Mouse (Mus musculus): ENCODE data around the gene Dab1. TPM values are rescaled to one million over a fixed set of nuclear protein-coding genes. Genes with fewer than 3 reads are reported as not detected.

Gene Dab1
- 22.8 and 23.7 TPM in 2 replicates for polyA plus RNA-seq (2015; fragmentation: Nextera tagmentation; extraction: Ambion mirVana)

- ATAC-seq (replicated peaks; ENCODE audit: low FRiP score, low read depth): 0 out of 2 replicates have a peak, but pooled peaks have one; percentile 21
- no peaks in the 10 kb centered on the region for H3K36me3 ChIP-seq (ENCODE audit: insufficient read depth, low read length)
- no peak within 1 kb of the TSS for H3K27ac ChIP-seq
- WGBS: under 1% methylated on average over 41 of the region's 41 CpGs
- H3K27me3 ChIP-seq (ENCODE audit: insufficient read depth, low read length): peaks cover 25% of the 10 kb centered on the region
- H3K4me1 ChIP-seq (replicated peaks; ENCODE audit: insufficient read depth, low read length): no peaks in the 10 kb centered on the region; the same call in 1 of the 2 replicates
- no peaks in the 10 kb centered on the region for H3K9me3 ChIP-seq (replicated peaks; ENCODE audit: low read length)
- TF ChIP-seq CTCF (IDR thresholded peaks at IDR 0.05; ENCODE audit: low read depth): no peak
- DNase-seq (ENCODE audit: low spot score): peak; percentile 24
- H3K9ac ChIP-seq (ENCODE audit: low read depth, low read length): no peak within 1 kb of the TSS
- H3K4me2 ChIP-seq (ENCODE audit: low read length): peak within 1 kb of the TSS; percentile 50
- H3K4me3 ChIP-seq (replicated peaks; ENCODE audit: low read depth, low read length): peak within 1 kb of the TSS; percentile 21
Measured at GRCm38 (mm10) chr4:103619321-103619945, at the start of gene Dab1. Gene Dab1, plus strand, starts transcription at chr4:103619359.

DNA sequence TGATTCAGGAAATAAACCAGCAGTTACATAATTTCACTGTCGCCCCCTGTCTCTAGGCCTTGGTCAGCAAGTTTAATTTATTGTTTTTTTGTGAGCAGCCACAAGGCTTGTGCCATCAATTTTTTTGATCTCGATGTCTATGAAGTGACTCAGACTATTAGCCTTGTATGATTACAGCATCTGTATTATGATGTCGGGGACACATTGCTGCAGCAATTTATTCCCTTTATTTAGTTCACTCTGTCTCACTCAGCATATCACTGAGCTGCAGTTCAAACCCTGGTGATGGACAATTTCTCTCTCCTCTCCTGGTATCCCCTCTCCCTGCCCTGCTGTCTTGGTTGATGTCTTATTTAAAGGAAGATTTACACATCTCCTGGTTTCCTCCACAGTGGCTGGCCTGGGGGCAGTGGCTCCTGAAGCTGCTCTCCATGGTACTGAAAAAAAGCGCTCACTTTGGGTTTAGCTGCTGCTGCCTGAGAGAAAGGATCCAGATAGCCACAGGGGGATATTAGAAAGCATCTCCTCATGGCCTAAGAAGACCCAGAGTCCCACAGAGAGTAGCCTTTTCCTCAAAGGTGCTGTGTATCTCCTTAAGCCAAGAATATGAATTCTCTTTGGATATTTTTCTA is 47.3 kb upstream of the Dab1 start:
- WGBS: 62% methylated on average over 4 of the region's 4 CpGs
- no peaks in the 10 kb centered on the region for H3K36me3 ChIP-seq (ENCODE audit: insufficient read depth, low read length)
- DNase-seq (ENCODE audit: low spot score) (peak; percentile 81), ATAC-seq (replicated peaks; ENCODE audit: low FRiP score, low read depth) (no peak)
- no peak overlapping the region for H3K4me2 ChIP-seq (ENCODE audit: low read length)
- H3K9ac ChIP-seq (ENCODE audit: low read depth, low read length): no peak overlapping the region
- no peak overlapping the region for H3K4me3 ChIP-seq (replicated peaks; ENCODE audit: low read depth, low read length)
- H3K9me3 ChIP-seq (replicated peaks; ENCODE audit: low read length): no peaks in the 10 kb centered on the region
- H3K27me3 ChIP-seq (ENCODE audit: insufficient read depth, low read length): no peaks in the 10 kb centered on the region
- no peak for TF ChIP-seq CTCF (IDR thresholded peaks at IDR 0.05; ENCODE audit: low read depth)
- H3K27ac ChIP-seq: no peak overlapping the region
- no peaks in the 10 kb centered on the region for H3K4me1 ChIP-seq (replicated peaks; ENCODE audit: insufficient read depth, low read length)

DNA sequence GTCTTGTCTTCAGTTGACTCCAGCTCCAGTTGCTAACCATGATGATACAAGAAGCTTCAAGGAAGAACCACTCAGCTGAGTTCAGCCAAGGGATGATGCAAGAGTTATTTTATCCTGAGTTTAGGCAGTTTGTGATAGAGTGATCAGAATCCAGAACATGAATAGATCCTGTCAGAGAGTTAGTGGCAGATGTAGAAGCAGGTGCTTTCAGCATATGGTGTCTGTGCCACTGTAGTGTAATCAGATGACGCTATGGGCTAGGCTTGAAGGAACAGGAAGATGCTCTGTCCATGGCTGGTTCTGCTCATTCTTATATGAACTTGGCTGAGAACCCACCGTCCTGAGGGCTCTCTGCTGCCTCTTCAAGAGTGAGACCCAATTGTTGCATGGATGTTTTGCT is 43.6 kb upstream of the Dab1 start:
- no peak overlapping the region for H3K4me3 ChIP-seq (replicated peaks; ENCODE audit: low read depth, low read length)
- H3K4me2 ChIP-seq (ENCODE audit: low read length): no peak overlapping the region
- H3K9me3 ChIP-seq (replicated peaks; ENCODE audit: low read length): no peaks in the 10 kb centered on the region
- no peak for TF ChIP-seq CTCF (IDR thresholded peaks at IDR 0.05; ENCODE audit: low read depth)
- ATAC-seq (replicated peaks; ENCODE audit: low FRiP score, low read depth): no peak
- H3K36me3 ChIP-seq (ENCODE audit: insufficient read depth, low read length): no peaks in the 10 kb centered on the region
- no peaks in the 10 kb centered on the region for H3K4me1 ChIP-seq (replicated peaks; ENCODE audit: insufficient read depth, low read length)
- H3K27me3 ChIP-seq (ENCODE audit: insufficient read depth, low read length): no peaks in the 10 kb centered on the region
- H3K27ac ChIP-seq: no peak overlapping the region
- 82% methylated on average over 2 of the region's 2 CpGs for WGBS
- DNase-seq (ENCODE audit: low spot score): no peak
- no peak overlapping the region for H3K9ac ChIP-seq (ENCODE audit: low read depth, low read length)

GRCm38 (mm10) chr4:103576305-103576704 is 42.9 kb upstream of the Dab1 start:
- Histone ChIP-seq H3K27me3 (ENCODE audit: insufficient read depth, low read length) (no peaks in the 10 kb centered on the region), H3K36me3 (ENCODE audit: insufficient read depth, low read length) (no peaks in the 10 kb centered on the region), H3K9me3 (replicated peaks; ENCODE audit: low read length) (no peaks in the 10 kb centered on the region), H3K9ac (ENCODE audit: low read depth, low read length) (no peak overlapping the region), H3K4me3 (replicated peaks; ENCODE audit: low read depth, low read length) (no peak overlapping the region), H3K27ac (no peak overlapping the region), H3K4me2 (ENCODE audit: low read length) (no peak overlapping the region), H3K4me1 (replicated peaks; ENCODE audit: insufficient read depth, low read length) (no peaks in the 10 kb centered on the region)
- TF ChIP-seq CTCF (IDR thresholded peaks at IDR 0.05; ENCODE audit: low read depth): no peak
- WGBS: 84% methylated on average over 6 of the region's 6 CpGs
- DNase-seq (ENCODE audit: low spot score) (no peak), ATAC-seq (replicated peaks; ENCODE audit: low FRiP score, low read depth) (no peak)

DNA sequence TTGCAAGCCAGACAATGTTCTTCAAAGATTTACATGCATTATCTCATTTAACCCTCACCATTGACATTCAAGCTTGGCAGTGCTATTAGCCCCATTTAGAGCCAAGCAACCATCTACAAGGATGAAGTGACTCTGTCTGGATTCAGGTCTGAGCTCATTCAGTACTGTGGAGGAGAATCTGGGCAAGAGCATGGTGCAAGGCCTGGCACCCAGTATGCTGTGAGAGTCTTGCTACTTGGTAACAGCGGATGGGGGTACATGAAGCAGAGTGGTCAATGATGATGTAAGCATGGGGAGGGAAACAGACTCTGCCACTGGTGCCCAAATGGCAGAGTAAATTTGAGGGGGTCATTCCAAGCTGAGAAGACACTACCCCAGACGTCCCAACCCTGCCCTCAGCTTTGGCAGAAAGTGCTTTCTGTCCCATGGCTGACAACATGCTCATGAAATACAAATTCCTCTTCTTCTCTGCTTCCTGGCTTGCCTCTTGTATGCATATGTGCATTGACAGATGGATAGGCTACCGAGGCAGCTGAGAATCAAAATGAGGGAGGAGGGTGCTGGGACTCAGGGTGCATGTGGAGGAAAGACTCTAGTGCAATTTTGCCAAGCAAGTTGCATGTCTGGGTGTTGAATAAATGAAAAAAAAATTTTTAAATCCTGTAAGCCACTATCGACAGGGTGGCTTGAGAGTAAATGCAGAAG is 41.9 kb upstream of the Dab1 start:
- no peak for ATAC-seq (replicated peaks; ENCODE audit: low FRiP score, low read depth)

DNA sequence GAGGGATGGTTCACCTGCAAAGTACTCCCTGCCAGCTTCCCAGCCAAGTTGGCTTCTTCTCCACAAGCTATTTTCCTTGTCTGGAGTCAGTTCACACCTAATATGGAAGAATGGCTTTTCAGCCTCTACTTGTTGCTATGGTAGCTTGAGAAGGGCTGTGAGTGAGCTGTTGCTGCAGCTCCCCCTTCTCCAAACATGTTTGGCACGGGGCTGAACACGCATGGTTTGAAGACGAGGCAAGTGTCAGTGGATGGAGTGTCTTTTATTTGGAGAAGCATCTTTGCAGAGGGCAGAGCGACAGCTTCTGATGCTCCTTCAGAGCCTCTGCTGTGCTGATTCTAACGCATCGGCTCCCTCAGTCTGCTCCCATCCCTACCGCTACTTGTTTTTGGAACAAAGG is 41.3 kb upstream of the Dab1 start:
- 83% methylated on average over 7 of the region's 7 CpGs for WGBS
- H3K4me1 ChIP-seq (replicated peaks; ENCODE audit: insufficient read depth, low read length): no peaks in the 10 kb centered on the region
- no peaks in the 10 kb centered on the region for H3K27me3 ChIP-seq (ENCODE audit: insufficient read depth, low read length)
- no peaks in the 10 kb centered on the region for H3K36me3 ChIP-seq (ENCODE audit: insufficient read depth, low read length)
- H3K27ac ChIP-seq: no peak overlapping the region
- H3K9ac ChIP-seq (ENCODE audit: low read depth, low read length): no peak overlapping the region
- no peak overlapping the region for H3K4me2 ChIP-seq (ENCODE audit: low read length)
- no peak for TF ChIP-seq CTCF (IDR thresholded peaks at IDR 0.05; ENCODE audit: low read depth)
- no peaks in the 10 kb centered on the region for H3K9me3 ChIP-seq (replicated peaks; ENCODE audit: low read length)
- DNase-seq (ENCODE audit: low spot score) (no peak), ATAC-seq (replicated peaks; ENCODE audit: low FRiP score, low read depth) (no peak)
- H3K4me3 ChIP-seq (replicated peaks; ENCODE audit: low read depth, low read length): no peak overlapping the region

More for the DNA sequence above, 41.9 kb upstream of the Dab1 start:
- no peak overlapping the region for H3K4me3 ChIP-seq (replicated peaks; ENCODE audit: low read depth, low read length)
- WGBS: 84% methylated on average over 4 of the region's 4 CpGs
- no peak overlapping the region for H3K4me2 ChIP-seq (ENCODE audit: low read length)
- no peak overlapping the region for H3K27ac ChIP-seq
- no peak overlapping the region for H3K9ac ChIP-seq (ENCODE audit: low read depth, low read length)
- H3K9me3 ChIP-seq (replicated peaks; ENCODE audit: low read length): no peaks in the 10 kb centered on the region
- no peaks in the 10 kb centered on the region for H3K4me1 ChIP-seq (replicated peaks; ENCODE audit: insufficient read depth, low read length)
- no peak for TF ChIP-seq CTCF (IDR thresholded peaks at IDR 0.05; ENCODE audit: low read depth)
- H3K36me3 ChIP-seq (ENCODE audit: insufficient read depth, low read length): no peaks in the 10 kb centered on the region
- DNase-seq (ENCODE audit: low spot score): no peak
- no peaks in the 10 kb centered on the region for H3K27me3 ChIP-seq (ENCODE audit: insufficient read depth, low read length)

Data from kidney, postnatal 0 days (tissue).